Mouse (Mus musculus) olfactory bulb, adult 2 months (tissue): ENCODE results near the gene Fam163a.

Source experiments
- CTCF ChIP-seq: fragments of 200-500 bp; IDR thresholded peaks from 2 replicates; pipeline ENCODE4 v1.5.1; 2012; ENCODE audit warnings: low read depth, mild to moderate bottlenecking, low read length, moderate library complexity; ENCODE audit not compliant: insufficient read depth
- POLR2A ChIP-seq: fragments of 200-500 bp; IDR thresholded peaks from 2 replicates; pipeline ENCODE4 v1.6.1; 2012; ENCODE audit warnings: mild to moderate bottlenecking, low read depth, low read length, moderate library complexity; ENCODE audit not compliant: insufficient read depth

- TF ChIP-seq CTCF (no peak), POLR2A (no peak)
Measured at GRCm38 (mm10) chr1:156214651-156215050, 9.8 kb upstream of the Fam163a start.
